Mouse (Mus musculus) olfactory bulb, adult 2 months (tissue): ENCODE data around the gene Frem3.

Experiments
- CTCF ChIP-seq: fragments of 200-500 bp; IDR thresholded peaks from 2 replicates; pipeline ENCODE4 v1.5.1; 2012; ENCODE audit warnings: low read depth, mild to moderate bottlenecking, low read length, moderate library complexity; ENCODE audit not compliant: insufficient read depth
- POLR2A ChIP-seq: fragments of 200-500 bp; IDR thresholded peaks from 2 replicates; pipeline ENCODE4 v1.6.1; 2012; ENCODE audit warnings: mild to moderate bottlenecking, low read depth, low read length, moderate library complexity; ENCODE audit not compliant: insufficient read depth

DNA sequence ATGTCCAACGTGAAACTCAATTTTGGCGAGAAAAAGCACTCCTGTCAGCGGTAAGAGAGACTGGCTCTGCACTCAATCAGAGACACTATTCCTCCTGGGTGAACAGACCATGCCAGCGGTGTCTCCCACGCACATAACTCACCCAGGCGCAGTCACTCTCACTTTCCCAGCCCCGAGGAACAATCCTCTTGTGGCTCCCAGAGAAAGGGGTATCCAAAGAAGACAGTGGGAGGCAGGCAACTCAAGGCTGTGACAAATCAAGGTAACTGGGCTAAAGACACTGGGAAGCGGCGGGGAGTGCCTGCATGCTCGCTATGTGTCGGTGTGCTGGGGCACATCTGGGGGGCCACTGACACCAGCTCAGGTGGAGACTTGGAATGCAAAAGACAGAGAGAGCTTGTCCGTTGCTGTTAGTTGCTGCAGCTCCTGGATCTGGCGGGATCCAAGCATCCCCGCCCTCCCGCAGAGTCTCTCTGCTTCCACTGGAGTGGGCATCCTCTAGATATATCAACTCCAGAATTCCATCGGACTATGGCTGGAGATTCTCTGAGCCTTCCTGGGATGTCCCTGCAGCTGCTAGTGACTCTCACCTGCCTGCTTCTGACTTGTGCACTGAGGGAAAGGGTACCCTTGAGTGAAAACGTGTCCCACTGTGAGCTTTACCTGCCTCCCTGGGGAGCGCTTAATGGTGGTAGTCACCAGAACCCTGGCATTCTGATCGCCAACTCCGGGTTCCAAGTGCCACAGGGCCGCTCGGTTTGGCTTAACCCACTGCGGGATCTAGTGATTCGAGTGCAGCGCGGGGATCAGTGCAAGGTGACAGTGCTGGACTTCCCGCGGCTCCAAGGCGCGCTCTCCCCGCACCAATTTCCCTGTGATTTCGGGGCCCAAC, at the start of gene Frem3:
- no peak for TF ChIP-seq CTCF
- no peak for TF ChIP-seq POLR2A
